Mouse (Mus musculus) A20 (cell line): ENCODE measurements around the gene Dppa4.

Experiments used
- DNase-seq: peaks from one replicate; pipeline ENCODE4 v3.0.0-alpha.2; 2011; ENCODE audit warnings: low read depth, low spot score

The Dppa4 gene

GRCm38 (mm10) chr16:48323602-48324345, 40.2 kb downstream of the Dppa4 start:
- DNase-seq, result no peak

GRCm38 (mm10) chr16:48326903-48327302, 43.4 kb downstream of the Dppa4 start:
- no peak for DNase-seq

GRCm38 (mm10) chr16:48328420-48328819, 44.9 kb downstream of the Dppa4 start:
- DNase-seq, result no peak

- DNase-seq, result no peak
Measured at GRCm38 (mm10) chr16:48331822-48332221, 48.3 kb downstream of the Dppa4 start.

- no peak for DNase-seq
Measured at GRCm38 (mm10) chr16:48335326-48335725, 51.8 kb downstream of the Dppa4 start.
